Mouse (Mus musculus) spleen, embryonic (tissue): ENCODE measurements around the gene Npdc1.

ENCODE experiments used
- CTCF ChIA-PET: fragments of 350-600 bp; sonication (Branson Sonifier 250); formaldehyde crosslinking; loops from one replicate; lab custom pipeline; 2022; lab: Charles Lee

Npdc1 gene

GRCm38 (mm10) chr2:25399051-25399450 lies at the start of gene Npdc1:
Gene Npdc1 (plus strand): TSS chr2:25399351.
- CTCF ChIA-PET, result interaction anchor here (0.6 kb wide), 1 partner anchor 13 kb away, joined by 11 read pairs; no protein-coding TSS in a partner anchor

- CTCF ChIA-PET, result no interaction called here
Measured at GRCm38 (mm10) chr2:25349499-25349898, 49.7 kb upstream of the Npdc1 start.

GRCm38 (mm10) chr2:25350701-25351100 lies 48.5 kb upstream of the Npdc1 start:
- CTCF ChIA-PET, result no interaction called here

- CTCF ChIA-PET, result no interaction called here
Measured at GRCm38 (mm10) chr2:25354211-25354610, 44.9 kb upstream of the Npdc1 start.

- CTCF ChIA-PET, result no interaction called here
Measured at GRCm38 (mm10) chr2:25355419-25356066, 43.6 kb upstream of the Npdc1 start.

GRCm38 (mm10) chr2:25356208-25357079 lies 42.7 kb upstream of the Npdc1 start, which contains the start of gene Dpp7:
Gene Dpp7 (minus strand): TSS chr2:25356359.
- CTCF ChIA-PET, result no interaction called here

- CTCF ChIA-PET, result no interaction called here
Measured at GRCm38 (mm10) chr2:25359848-25360247, 39.3 kb upstream of the Npdc1 start.

GRCm38 (mm10) chr2:25363478-25364178 lies 35.5 kb upstream of the Npdc1 start:
- CTCF ChIA-PET, result no interaction called here

- CTCF ChIA-PET, result no interaction called here
Measured at GRCm38 (mm10) chr2:25364313-25364712, 34.8 kb upstream of the Npdc1 start.

GRCm38 (mm10) chr2:25364761-25365090 lies 34.4 kb upstream of the Npdc1 start:
- CTCF ChIA-PET, result interaction anchor here (0.6 kb wide), 1 partner anchor 132 kb away, joined by 3 read pairs; no protein-coding TSS in a partner anchor

- CTCF ChIA-PET, result interaction anchor here (0.6 kb wide), 2 partner anchors 58 to 132 kb away, joined by 3 read pairs; partner anchors contain the start of gene Fut7
Measured at GRCm38 (mm10) chr2:25365091-25365761, 33.9 kb upstream of the Npdc1 start, which contains the start of gene Uap1l1. Gene Uap1l1 (minus strand): TSS chr2:25365682.

- CTCF ChIA-PET, result no interaction called here
Measured at GRCm38 (mm10) chr2:25369996-25370395, 29.2 kb upstream of the Npdc1 start.

- CTCF ChIA-PET, result interaction anchor here (0.6 to 0.7 kb wide), 2 partner anchors 10 to 185 kb away, joined by 3 to 6 read pairs; no protein-coding TSS in a partner anchor
Measured at GRCm38 (mm10) chr2:25371764-25372643, 27.1 kb upstream of the Npdc1 start, which contains the start of gene Sapcd2. Gene Sapcd2 (plus strand): TSS chr2:25372321.

- CTCF ChIA-PET, result interaction anchor here (0.6 kb wide), 1 partner anchor 11 kb away, joined by 3 read pairs; no protein-coding TSS in a partner anchor
Measured at GRCm38 (mm10) chr2:25372644-25373391, 26.3 kb upstream of the Npdc1 start.

GRCm38 (mm10) chr2:25373431-25373830 lies 25.7 kb upstream of the Npdc1 start:
- CTCF ChIA-PET, result no interaction called here

- CTCF ChIA-PET, result interaction anchor here (1.5 kb wide), 1 partner anchor 24 kb away, joined by 3 read pairs; no protein-coding TSS in a partner anchor
Measured at GRCm38 (mm10) chr2:25376589-25376988, 22.6 kb upstream of the Npdc1 start.

GRCm38 (mm10) chr2:25384492-25384891 lies 14.7 kb upstream of the Npdc1 start:
- CTCF ChIA-PET, result no interaction called here

- CTCF ChIA-PET, result no interaction called here
Measured at GRCm38 (mm10) chr2:25391266-25391665, 7.9 kb upstream of the Npdc1 start.
